Mouse (Mus musculus): ENCODE measurements around the gene Svs3b.

GRCm38 (mm10) chr2:164221522-164221921, 34.9 kb downstream of the Svs3b start, which contains the start of gene Wfdc15b:
- TF ChIP-seq CTCF (IDR thresholded peaks at IDR 0.05; ENCODE audit: low read depth, low read length) (no peak), POLR2A (IDR thresholded peaks at IDR 0.05; ENCODE audit: extremely low read depth, insufficient read depth, low read length) (no peak)
